Mouse (Mus musculus) 416B (cell line): ENCODE measurements around the gene Bnipl.
A peak's percentile ranks its signal among the peaks of the same experiment; 100 is the strongest.

Experiments
- DNase-seq: peaks from one replicate; pipeline ENCODE4 v3.0.0; 2011; ENCODE audit warnings: low read depth

Bnipl gene

GRCm38 (mm10) chr3:95212889-95213608 lies 37.9 kb downstream of the Bnipl start:
- DNase-seq = peak; percentile 26

- no peak for DNase-seq
Measured at GRCm38 (mm10) chr3:95210585-95210984, 40.4 kb downstream of the Bnipl start.

GRCm38 (mm10) chr3:95208286-95208685 lies 42.7 kb downstream of the Bnipl start:
- DNase-seq = no peak

- DNase-seq = no peak
Measured at GRCm38 (mm10) chr3:95203880-95204279, 47.1 kb downstream of the Bnipl start.

GRCm38 (mm10) chr3:95200562-95200961 lies 50.4 kb downstream of the Bnipl start:
- DNase-seq = no peak

GRCm38 (mm10) chr3:95200132-95200531 lies 50.9 kb downstream of the Bnipl start:
- DNase-seq = no peak

GRCm38 (mm10) chr3:95199101-95199500 lies 51.9 kb downstream of the Bnipl start:
- no peak for DNase-seq

GRCm38 (mm10) chr3:95195772-95196171 lies 55.2 kb downstream of the Bnipl start:
- DNase-seq = no peak

- DNase-seq = no peak
Measured at GRCm38 (mm10) chr3:95194721-95195135, 56.3 kb downstream of the Bnipl start.
